Mouse (Mus musculus) T-helper 1 cell (primary cell): Measurements from ENCODE around the gene Mto1.
"Not testable (repeated sequence)": the region's sequence is repeated elsewhere in the genome, so short reads cannot be mapped to it uniquely, and the experiment has no call there.

Source experiments
- in situ Hi-C: fragments of 300-600 bp; cut with MboI, MseI; formaldehyde crosslinking; loops from one replicate; pipeline ENCODE4 v1.15.1; 2025; ENCODE audit warnings: high pct_unique_total_duplicates

The Mto1 gene

GRCm38 (mm10) chr9:78475873-78476272 is 27.9 kb downstream of the Mto1 start:
- in situ Hi-C loops = no loop called here

GRCm38 (mm10) chr9:78476531-78477020 is 28.6 kb downstream of the Mto1 start:
- in situ Hi-C loops = no loop called here

- in situ Hi-C loops = no loop called here
Observed at GRCm38 (mm10) chr9:78477021-78477551, 29.1 kb downstream of the Mto1 start.

GRCm38 (mm10) chr9:78478009-78478605 is 30.1 kb downstream of the Mto1 start:
- in situ Hi-C loops = not testable (repeated sequence)

GRCm38 (mm10) chr9:78479308-78479707 is 31.3 kb downstream of the Mto1 start:
- in situ Hi-C loops = not testable (repeated sequence)

GRCm38 (mm10) chr9:78480227-78480626 is 32.2 kb downstream of the Mto1 start:
- in situ Hi-C loops = loop anchor here (5.0 kb wide), 1 partner anchor 42 kb away; no protein-coding TSS in a partner anchor

GRCm38 (mm10) chr9:78480706-78481358 is 32.8 kb downstream of the Mto1 start:
- in situ Hi-C loops = loop anchor here (5.0 kb wide), 1 partner anchor 41 kb away; no protein-coding TSS in a partner anchor

DNA sequence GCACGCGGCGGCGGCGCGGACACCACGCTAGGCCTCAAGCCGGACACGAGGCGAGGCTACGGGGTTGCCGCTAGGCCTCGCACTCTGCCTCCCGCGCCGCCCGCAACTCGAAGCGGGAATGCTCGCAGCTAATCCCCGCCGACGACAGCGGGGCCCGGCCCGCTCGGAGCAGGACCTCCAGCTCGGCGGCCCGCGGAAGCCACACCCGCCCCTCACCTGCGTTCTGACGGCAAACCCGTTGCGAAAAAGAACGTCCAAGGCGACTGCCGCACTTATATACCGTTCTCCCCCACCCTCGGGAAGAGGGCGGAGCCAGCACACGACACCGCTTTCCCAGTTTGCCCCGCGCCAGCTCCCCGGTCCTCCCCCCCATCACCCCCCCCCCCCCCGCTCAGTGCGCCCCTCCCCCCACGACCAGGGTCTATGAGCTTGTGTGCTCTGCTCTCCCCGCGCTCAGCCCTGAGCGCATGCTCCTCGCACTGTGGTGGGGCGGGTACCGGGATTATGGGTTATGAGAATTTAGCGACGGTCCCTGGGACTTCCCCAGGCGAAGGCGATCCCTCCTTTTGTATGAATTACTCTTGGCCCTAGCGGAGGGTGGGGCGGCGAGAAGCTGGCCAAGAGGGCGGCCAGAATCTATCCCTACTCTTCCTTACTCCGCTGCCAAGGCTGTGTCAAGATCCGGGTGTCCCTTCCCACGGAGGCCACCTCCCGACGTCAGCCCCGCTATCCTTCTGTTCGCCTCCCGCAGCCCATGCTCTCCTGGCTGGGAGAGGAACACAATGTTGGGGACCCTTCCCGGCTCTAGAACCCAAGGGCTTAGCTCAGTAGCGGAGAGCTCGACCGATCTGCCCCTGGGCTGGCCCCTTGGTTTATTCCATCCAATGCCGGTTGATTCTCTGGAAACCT is 33.7 kb downstream of the Mto1 start:
- in situ Hi-C loops = loop anchor here (5.0 kb wide), 1 partner anchor 41 kb away; no protein-coding TSS in a partner anchor

- in situ Hi-C loops = loop anchor here (5.0 kb wide), 1 partner anchor 40 kb away; no protein-coding TSS in a partner anchor
Observed at GRCm38 (mm10) chr9:78482386-78482785, 34.4 kb downstream of the Mto1 start.

- in situ Hi-C loops = loop anchor here (5.0 kb wide), 1 partner anchor 38 kb away; no protein-coding TSS in a partner anchor
Observed at GRCm38 (mm10) chr9:78484660-78485059, 36.7 kb downstream of the Mto1 start.

DNA sequence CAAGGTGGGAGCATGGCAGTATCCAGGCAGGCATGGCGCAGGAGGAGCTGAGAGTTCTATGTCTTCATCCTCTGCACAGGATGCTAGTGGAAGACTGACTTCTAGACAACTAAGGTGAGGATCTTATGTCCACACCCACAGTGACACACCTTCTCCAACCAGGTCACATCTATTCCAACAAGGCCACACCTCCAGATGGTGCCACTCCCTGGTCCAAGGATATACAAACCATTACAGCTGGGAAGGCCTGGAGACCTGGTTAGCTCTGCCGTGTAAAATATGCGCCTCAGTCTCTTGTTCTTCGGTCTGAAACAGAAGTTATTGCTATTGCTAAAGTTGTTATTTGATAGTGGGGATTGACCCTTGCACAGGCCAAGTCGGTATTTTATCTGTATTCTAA is 40.0 kb downstream of the Mto1 start:
- in situ Hi-C loops = not testable (repeated sequence)

DNA sequence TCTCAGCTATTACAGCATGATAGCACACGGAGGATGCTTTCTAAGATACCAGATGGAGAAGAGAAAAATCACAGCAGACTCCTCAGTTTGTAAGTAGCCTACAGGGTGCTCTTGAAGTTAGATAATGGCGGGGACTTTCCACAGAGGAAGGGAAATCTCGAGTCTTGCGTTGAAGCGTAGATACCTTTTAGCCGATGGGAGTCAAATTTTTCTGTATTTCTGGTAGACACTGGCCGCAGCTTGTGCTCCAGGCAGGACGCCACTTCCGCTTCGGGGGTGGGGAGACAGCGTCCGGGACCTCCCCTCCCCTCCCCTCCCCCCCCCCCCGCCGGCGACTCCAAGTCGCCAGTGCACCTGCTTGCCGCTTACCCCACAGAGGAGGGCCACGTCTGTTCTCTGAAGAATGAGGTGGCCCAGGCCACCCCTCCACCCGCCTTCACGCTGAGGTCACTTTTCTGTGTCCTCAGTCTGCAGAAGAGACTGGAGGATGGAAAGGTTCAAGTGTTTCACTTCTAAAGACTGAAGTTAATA is 40.9 kb downstream of the Mto1 start, which contains the start of gene Eef1a1:
Eef1a1 (minus strand) TSS at position 262 of the 531 bp plus-strand sequence.
- in situ Hi-C loops = no loop called here

- in situ Hi-C loops = no loop called here
Observed at GRCm38 (mm10) chr9:78491169-78491568, 43.2 kb downstream of the Mto1 start.

- in situ Hi-C loops = no loop called here
Observed at GRCm38 (mm10) chr9:78492254-78492653, 44.2 kb downstream of the Mto1 start.

DNA sequence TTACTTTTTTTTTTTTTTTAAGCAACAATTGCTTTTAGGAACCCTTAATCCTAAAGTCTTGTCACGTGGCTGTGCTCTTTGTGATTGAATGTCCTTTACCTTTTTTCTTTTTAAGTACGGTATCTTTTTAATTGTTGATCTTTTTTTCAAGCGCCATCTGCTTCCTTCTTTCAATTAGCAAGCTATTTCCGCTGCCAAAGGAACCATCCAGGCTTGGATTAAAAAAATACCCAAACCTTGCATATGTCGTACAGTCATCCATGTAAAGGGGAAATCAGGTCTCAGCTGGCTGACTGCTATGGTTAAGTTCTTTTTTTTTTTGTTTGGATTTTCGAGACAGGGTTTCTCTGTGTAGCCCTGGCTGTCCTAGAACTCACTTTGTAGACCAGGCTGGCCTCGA is 45.2 kb downstream of the Mto1 start:
- in situ Hi-C loops = no loop called here

GRCm38 (mm10) chr9:78500386-78500785 is 52.4 kb downstream of the Mto1 start:
- in situ Hi-C loops = no loop called here

GRCm38 (mm10) chr9:78501284-78501683 is 53.3 kb downstream of the Mto1 start:
- in situ Hi-C loops = no loop called here

- in situ Hi-C loops = no loop called here
Observed at GRCm38 (mm10) chr9:78503223-78504079, 55.4 kb downstream of the Mto1 start.

DNA sequence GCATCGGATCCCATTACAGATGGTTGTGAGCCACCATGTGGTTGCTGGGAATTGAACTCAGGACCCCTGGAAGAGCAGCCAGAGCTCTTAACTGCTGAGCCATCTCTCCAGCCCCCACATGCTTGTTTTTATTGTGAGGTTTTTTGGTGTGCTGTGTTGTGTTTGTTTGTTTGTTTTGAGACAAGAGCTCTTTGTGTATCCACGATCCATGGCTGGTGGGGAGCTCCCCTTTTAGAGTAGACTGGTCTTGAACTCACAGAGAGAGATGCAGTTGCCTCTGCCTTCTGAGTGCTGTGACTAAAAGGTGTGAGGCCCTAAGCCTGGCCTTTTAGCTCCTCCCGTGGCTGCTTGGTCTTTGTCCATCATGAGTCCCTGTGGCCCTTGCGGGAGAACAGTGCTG is 56.1 kb downstream of the Mto1 start:
- in situ Hi-C loops = no loop called here

DNA sequence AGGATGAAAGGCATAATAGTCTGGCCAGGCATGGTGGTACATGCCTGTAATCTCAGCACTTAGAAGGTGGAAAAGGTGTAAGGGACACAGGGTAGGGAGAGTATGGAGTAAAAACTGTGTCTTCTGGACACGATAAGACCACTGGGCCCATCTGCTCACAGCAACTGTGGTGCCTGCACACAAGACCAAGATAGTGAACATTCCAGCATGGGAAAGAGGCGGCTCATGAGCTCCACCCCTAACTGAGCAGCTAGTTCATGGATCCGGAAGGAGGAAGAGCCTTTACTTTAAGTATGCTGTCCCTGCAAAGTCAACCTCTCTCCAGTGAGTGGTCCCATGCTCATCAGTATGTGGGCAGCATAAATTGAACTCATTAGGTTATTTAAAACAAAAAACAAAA is 56.7 kb downstream of the Mto1 start:
- in situ Hi-C loops = no loop called here
